Mouse (Mus musculus): ENCODE data around the gene Pdxdc1.
"Not testable (repeated sequence)": the region's sequence is repeated elsewhere in the genome, so short reads cannot be mapped to it uniquely, and the experiment has no call there.

The Pdxdc1 gene

GRCm38 (mm10) chr16:13902888-13903483 lies at the start of gene Pdxdc1, which contains the start of gene Mpv17l:
Pdxdc1 (minus strand) TSS chr16:13903131.
Mpv17l (plus strand) TSS chr16:13903161.
- DNase-seq (ENCODE audit: low spot score), result peak; percentile 86

GRCm38 (mm10) chr16:13951245-13951644 lies 48.3 kb upstream of the Pdxdc1 start:
- no peak for DNase-seq (ENCODE audit: low spot score)

- DNase-seq (ENCODE audit: low spot score), result no peak
Measured at GRCm38 (mm10) chr16:13946306-13946705, 43.4 kb upstream of the Pdxdc1 start.

GRCm38 (mm10) chr16:13945153-13945552 lies 42.2 kb upstream of the Pdxdc1 start:
- no peak for DNase-seq (ENCODE audit: low spot score)

- no peak for DNase-seq (ENCODE audit: low spot score)
Measured at GRCm38 (mm10) chr16:13944752-13945151, 41.8 kb upstream of the Pdxdc1 start.

GRCm38 (mm10) chr16:13944178-13944577 lies 41.2 kb upstream of the Pdxdc1 start:
- no peak for DNase-seq (ENCODE audit: low spot score)

- DNase-seq (ENCODE audit: low spot score), result no peak
Measured at GRCm38 (mm10) chr16:13940847-13941395, 38.0 kb upstream of the Pdxdc1 start.

GRCm38 (mm10) chr16:13940139-13940846 lies 37.4 kb upstream of the Pdxdc1 start:
- no peak for DNase-seq (ENCODE audit: low spot score)

- DNase-seq (ENCODE audit: low spot score), result no peak
Measured at GRCm38 (mm10) chr16:13927456-13928075, 24.6 kb upstream of the Pdxdc1 start.

GRCm38 (mm10) chr16:13922966-13923365 lies 20.0 kb upstream of the Pdxdc1 start:
- DNase-seq (ENCODE audit: low spot score), result not testable (repeated sequence)

- DNase-seq (ENCODE audit: low spot score), result not testable (repeated sequence)
Measured at GRCm38 (mm10) chr16:13922499-13922898, 19.6 kb upstream of the Pdxdc1 start.

- no peak for DNase-seq (ENCODE audit: low spot score)
Measured at GRCm38 (mm10) chr16:13921781-13922180, 18.9 kb upstream of the Pdxdc1 start.

GRCm38 (mm10) chr16:13921063-13921462 lies 18.1 kb upstream of the Pdxdc1 start:
- no peak for DNase-seq (ENCODE audit: low spot score)

GRCm38 (mm10) chr16:13920093-13920492 lies 17.2 kb upstream of the Pdxdc1 start:
- DNase-seq (ENCODE audit: low spot score), result no peak

- no peak for DNase-seq (ENCODE audit: low spot score)
Measured at GRCm38 (mm10) chr16:13907297-13907696, 4.4 kb upstream of the Pdxdc1 start.

GRCm38 (mm10) chr16:13903488-13903887 lies 557 bp upstream of the Pdxdc1 start:
- no peak for DNase-seq (ENCODE audit: low spot score)

GRCm38 (mm10) chr16:13902397-13902831 lies 517 bp downstream of the Pdxdc1 start:
- no peak for DNase-seq (ENCODE audit: low spot score)

GRCm38 (mm10) chr16:13898981-13899380 lies 4.0 kb downstream of the Pdxdc1 start:
- no peak for DNase-seq (ENCODE audit: low spot score)

GRCm38 (mm10) chr16:13896357-13896756 lies 6.6 kb downstream of the Pdxdc1 start:
- no peak for DNase-seq (ENCODE audit: low spot score)

- DNase-seq (ENCODE audit: low spot score), result no peak
Measured at GRCm38 (mm10) chr16:13895740-13896139, 7.2 kb downstream of the Pdxdc1 start.

GRCm38 (mm10) chr16:13894097-13894496 lies 8.8 kb downstream of the Pdxdc1 start:
- DNase-seq (ENCODE audit: low spot score), result no peak

GRCm38 (mm10) chr16:13892850-13893249 lies 10.1 kb downstream of the Pdxdc1 start:
- DNase-seq (ENCODE audit: low spot score), result no peak

GRCm38 (mm10) chr16:13890449-13890848 lies 12.5 kb downstream of the Pdxdc1 start:
- no peak for DNase-seq (ENCODE audit: low spot score)
